Mouse (Mus musculus): ENCODE results near the gene Mrpl39. TPM values are rescaled to one million over a fixed set of nuclear protein-coding genes. Genes with fewer than 3 reads are reported as not detected.

Mrpl39 gene
- polyA plus RNA-seq, 1 experiment from 2014 or later = 49.4 TPM

DNA sequence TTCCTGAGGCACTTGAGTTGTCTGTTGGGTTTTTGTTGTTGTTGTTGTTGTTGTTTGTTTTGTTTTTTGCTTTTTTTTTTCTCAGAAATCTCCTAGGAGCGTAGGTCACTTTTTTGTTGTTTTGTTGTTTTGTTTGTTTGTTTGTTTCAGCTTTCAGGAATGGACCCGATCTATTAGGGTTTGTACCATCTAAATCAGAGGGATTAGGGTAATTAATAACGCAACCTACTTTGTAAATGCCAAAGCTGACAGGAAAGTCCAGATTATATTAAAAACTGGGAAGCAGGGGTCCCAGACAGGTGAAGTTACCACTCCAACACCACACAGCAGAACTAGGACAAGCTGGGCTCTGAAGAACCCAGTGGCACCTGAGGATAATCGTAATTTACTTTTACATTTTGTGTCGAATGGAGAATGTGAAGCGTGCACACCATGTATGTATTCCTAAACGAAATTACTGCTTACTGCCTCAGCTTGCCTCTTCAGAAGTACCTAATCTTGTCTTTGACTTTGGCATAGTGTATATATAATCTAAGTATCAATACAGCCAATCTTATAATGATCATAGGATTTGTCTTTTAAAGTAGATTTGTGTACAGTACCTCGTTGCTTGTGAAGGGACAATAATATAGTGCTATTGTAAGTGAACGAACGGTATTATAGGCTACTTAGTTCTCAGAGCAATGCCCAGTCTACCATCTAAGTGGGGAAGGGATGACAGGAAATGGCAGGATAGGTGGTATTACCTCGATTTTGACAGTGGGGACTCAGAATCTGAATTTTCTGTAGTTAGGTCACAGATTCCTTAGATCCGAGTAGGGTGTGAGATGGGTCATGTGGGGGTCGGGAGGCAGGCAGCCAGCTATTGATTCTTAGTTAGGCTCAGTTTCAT lies 31.5 kb downstream of the Mrpl39 start:
- WGBS = 63% methylated on average over 13 of the region's 13 CpGs
- no peak overlapping the region for H3K9ac ChIP-seq (ENCODE audit: low read depth, low read length)
- H3K27me3 ChIP-seq (replicated peaks; ENCODE audit: control insufficient read depth, insufficient read depth, low read length) = peaks cover 5% of the 10 kb centered on the region; the same call in 1 of the 2 replicates
- no peak overlapping the region for H3K27ac ChIP-seq (ENCODE audit: low read length)
- peak overlapping the region; percentile 72 for H3K4me3 ChIP-seq (ENCODE audit: low read length)
- no peaks in the 10 kb centered on the region for H3K36me3 ChIP-seq (ENCODE audit: control insufficient read depth, insufficient read depth, low read length)
- H3K4me1 ChIP-seq (ENCODE audit: control insufficient read depth, insufficient read depth, low read length) = 0 out of 2 replicates have a peak, but pooled peaks cover 3% of the 10 kb centered on the region
- ATAC-seq = no peak
- peak overlapping the region; percentile 96 for H3K4me2 ChIP-seq (ENCODE audit: low read depth, low read length)
- H3K9me3 ChIP-seq (ENCODE audit: control insufficient read depth, low read length) = no peaks in the 10 kb centered on the region

DNA sequence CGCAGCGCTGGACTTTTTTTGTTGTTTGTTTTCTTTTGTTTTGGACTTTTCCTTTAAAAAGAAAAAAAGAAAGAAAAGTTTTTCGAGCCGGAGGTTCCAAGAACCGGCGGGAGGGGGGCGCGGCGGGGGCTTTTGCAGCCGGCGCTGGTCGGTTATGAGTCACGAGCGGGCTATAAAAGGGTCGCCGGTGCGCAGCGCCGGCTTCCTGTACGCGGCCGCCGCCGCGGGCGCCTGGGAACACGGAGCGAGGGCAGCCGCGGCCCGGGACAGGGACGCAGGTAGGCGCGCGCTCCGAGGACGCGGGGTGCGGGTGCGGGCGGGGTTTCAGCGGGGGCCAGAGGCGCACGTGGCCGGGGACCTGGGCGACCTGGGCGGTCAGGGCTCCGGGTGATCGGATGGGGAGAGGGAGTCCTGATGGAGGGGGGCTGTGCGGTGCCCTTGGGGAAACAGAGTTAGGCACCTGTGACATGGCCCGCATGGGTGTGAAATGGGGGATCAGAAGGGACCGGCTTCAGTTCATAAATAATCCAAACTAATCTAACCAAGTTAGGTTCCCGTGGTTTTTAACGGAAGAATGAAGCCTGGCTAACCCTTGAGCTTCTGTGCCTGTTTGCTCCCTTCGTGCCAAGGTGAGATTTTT lies 32.3 kb downstream of the Mrpl39 start:
- ATAC-seq = peak; percentile 94
- H3K27ac ChIP-seq (ENCODE audit: low read length) = no peak overlapping the region
- WGBS = under 1% methylated on average over 55 of the region's 55 CpGs

DNA sequence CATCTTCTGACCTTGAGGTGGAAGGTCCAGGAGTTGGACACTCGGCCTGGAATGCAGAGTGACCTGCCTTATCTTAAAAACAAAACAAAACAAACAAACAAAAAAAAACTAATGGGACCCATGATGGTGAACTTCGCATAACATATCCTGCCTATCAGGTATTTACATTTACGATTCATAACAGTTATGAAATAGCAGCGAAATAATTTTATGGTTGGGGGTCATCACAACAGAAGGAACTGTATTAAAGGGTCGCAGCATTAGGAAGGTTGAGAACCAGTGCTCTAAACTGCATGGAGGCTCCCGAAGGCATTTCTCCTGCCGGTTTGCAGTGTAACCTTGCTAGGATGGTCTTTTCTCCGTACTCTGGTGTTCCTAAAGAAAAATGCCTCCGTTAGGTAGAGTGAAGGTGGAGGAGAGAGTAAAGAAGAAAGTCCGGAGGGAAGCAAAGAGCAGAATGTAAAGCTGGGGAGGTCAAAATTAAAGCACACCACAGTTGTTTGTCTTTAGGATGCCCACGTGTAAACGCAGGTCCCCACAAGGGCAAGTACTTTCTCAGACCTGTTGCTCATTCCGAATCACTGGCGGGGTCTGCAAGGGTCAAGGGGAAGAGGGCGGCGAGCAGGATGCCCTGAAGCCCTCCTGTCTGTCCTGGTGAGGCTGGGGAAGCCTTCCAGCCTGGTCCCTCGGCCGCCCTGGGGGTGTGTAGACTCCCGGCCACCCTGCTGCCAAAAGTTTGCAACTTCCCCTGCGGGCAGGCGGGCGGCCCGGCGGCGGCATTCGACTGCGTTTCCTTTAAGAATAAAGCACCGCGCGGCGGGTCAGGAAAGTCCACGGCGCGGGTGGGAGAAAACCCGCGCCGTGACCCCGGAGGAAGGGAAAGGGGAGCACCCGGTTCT lies 33.1 kb downstream of the Mrpl39 start:
- H3K4me3 ChIP-seq (ENCODE audit: low read length) = peak overlapping the region; percentile 72
- peaks cover 5% of the 10 kb centered on the region; the same call in 1 of the 2 replicates for H3K27me3 ChIP-seq (replicated peaks; ENCODE audit: control insufficient read depth, insufficient read depth, low read length)
- peak overlapping the region; percentile 96 for H3K4me2 ChIP-seq (ENCODE audit: low read depth, low read length)
- H3K9me3 ChIP-seq (ENCODE audit: control insufficient read depth, low read length) = no peaks in the 10 kb centered on the region
- ATAC-seq = peak; percentile 62
- H3K9ac ChIP-seq (ENCODE audit: low read depth, low read length) = peak overlapping the region; percentile 75
- 0 out of 2 replicates have a peak, but pooled peaks cover 3% of the 10 kb centered on the region for H3K4me1 ChIP-seq (ENCODE audit: control insufficient read depth, insufficient read depth, low read length)
- H3K27ac ChIP-seq (ENCODE audit: low read length) = no peak overlapping the region
- 13% methylated on average over 39 of the region's 39 CpGs for WGBS
- H3K36me3 ChIP-seq (ENCODE audit: control insufficient read depth, insufficient read depth, low read length) = no peaks in the 10 kb centered on the region

More for the DNA sequence above, 32.3 kb downstream of the Mrpl39 start:
- Histone ChIP-seq H3K4me1 (ENCODE audit: control insufficient read depth, insufficient read depth, low read length) (0 out of 2 replicates have a peak, but pooled peaks cover 3% of the 10 kb centered on the region), H3K9me3 (ENCODE audit: control insufficient read depth, low read length) (no peaks in the 10 kb centered on the region), H3K9ac (ENCODE audit: low read depth, low read length) (peak overlapping the region; percentile 75), H3K4me2 (ENCODE audit: low read depth, low read length) (peak overlapping the region; percentile 96), H3K36me3 (ENCODE audit: control insufficient read depth, insufficient read depth, low read length) (no peaks in the 10 kb centered on the region), H3K4me3 (ENCODE audit: low read length) (peak overlapping the region; percentile 72), H3K27me3 (replicated peaks; ENCODE audit: control insufficient read depth, insufficient read depth, low read length) (peaks cover 5% of the 10 kb centered on the region; the same call in 1 of the 2 replicates)

DNA sequence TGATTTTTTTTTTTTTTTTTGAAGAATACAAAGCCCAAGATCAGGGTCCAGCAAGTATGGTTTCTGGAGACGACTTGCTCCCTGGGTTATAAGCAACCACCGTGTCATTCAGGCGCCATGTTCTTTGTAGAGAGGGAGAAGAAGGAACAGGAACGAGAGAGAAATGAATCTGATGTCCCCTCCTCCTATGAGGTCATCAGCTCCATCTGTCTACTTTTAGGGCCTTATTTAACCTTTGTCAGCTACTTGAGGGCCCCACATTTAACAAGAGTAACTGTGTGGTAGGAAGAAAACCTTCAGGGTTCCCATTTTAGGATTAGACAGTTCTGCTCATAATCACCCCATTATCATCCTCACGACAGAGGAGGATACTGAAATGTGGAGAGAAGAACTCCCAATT lies 34.5 kb downstream of the Mrpl39 start:
- no peak overlapping the region for H3K27ac ChIP-seq (ENCODE audit: low read length)
- H3K4me3 ChIP-seq (ENCODE audit: low read length) = no peak overlapping the region
- no peak overlapping the region for H3K9ac ChIP-seq (ENCODE audit: low read depth, low read length)
- no peaks in the 10 kb centered on the region for H3K9me3 ChIP-seq (ENCODE audit: control insufficient read depth, low read length)
- WGBS = 91% methylated on average over 5 of the region's 5 CpGs
- H3K4me2 ChIP-seq (ENCODE audit: low read depth, low read length) = no peak overlapping the region
- 0 out of 2 replicates have a peak, but pooled peaks cover 3% of the 10 kb centered on the region for H3K4me1 ChIP-seq (ENCODE audit: control insufficient read depth, insufficient read depth, low read length)
- peaks cover 5% of the 10 kb centered on the region; the same call in 1 of the 2 replicates for H3K27me3 ChIP-seq (replicated peaks; ENCODE audit: control insufficient read depth, insufficient read depth, low read length)
- no peak for ATAC-seq
- no peaks in the 10 kb centered on the region for H3K36me3 ChIP-seq (ENCODE audit: control insufficient read depth, insufficient read depth, low read length)

DNA sequence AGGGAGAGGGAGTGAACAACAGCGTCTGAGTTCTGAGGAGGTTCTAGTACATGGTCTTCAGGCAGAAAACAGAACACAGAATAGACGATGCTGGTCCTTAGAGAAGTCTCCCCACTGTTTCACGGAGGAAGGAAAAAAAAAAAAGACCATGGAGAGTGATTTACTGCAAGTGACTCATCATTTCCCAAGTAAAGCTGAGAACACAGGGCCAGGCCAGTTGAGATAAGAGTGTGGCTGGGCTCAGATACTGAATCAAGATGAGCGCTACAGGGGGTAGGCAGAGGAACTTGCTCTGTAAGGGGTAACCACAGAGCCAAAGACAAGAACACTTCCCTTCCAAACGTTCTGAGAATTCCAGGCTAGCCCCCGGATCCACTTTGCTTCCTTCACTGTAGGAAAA lies 36.8 kb downstream of the Mrpl39 start:
- Histone ChIP-seq H3K27me3 (replicated peaks; ENCODE audit: control insufficient read depth, insufficient read depth, low read length) (peaks cover 2% of the 10 kb centered on the region; the same call in 1 of the 2 replicates), H3K9me3 (ENCODE audit: control insufficient read depth, low read length) (no peaks in the 10 kb centered on the region), H3K36me3 (ENCODE audit: control insufficient read depth, insufficient read depth, low read length) (no peaks in the 10 kb centered on the region), H3K9ac (ENCODE audit: low read depth, low read length) (no peak overlapping the region), H3K4me1 (ENCODE audit: control insufficient read depth, insufficient read depth, low read length) (0 out of 2 replicates have a peak, but pooled peaks cover 3% of the 10 kb centered on the region), H3K4me2 (ENCODE audit: low read depth, low read length) (no peak overlapping the region), H3K27ac (ENCODE audit: low read length) (no peak overlapping the region), H3K4me3 (ENCODE audit: low read length) (no peak overlapping the region)
- ATAC-seq = no peak
- WGBS = 49% methylated on average over 6 of the region's 6 CpGs

DNA sequence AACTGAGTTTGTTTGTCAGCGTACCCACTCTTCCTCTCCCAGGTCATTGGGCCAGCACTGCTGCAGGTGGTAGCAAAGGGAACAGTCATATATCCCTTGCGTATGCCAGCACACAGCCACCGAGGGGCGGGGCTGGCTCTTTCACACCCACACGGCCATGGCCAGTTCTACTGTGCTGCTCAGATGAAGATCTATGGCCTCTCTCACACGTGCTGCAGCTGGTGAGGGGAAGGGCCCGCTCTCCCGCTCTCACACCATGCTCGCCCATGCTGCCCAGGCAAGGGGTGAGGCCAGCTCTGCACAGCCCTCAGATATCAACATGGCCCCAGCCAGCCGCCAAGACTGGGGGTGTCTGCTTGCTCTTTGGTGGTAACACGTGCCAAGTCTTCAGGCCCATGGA lies 39.4 kb downstream of the Mrpl39 start:
- Histone ChIP-seq H3K9me3 (ENCODE audit: control insufficient read depth, low read length) (no peaks in the 10 kb centered on the region), H3K27ac (ENCODE audit: low read length) (no peak overlapping the region), H3K9ac (ENCODE audit: low read depth, low read length) (no peak overlapping the region), H3K36me3 (ENCODE audit: control insufficient read depth, insufficient read depth, low read length) (no peaks in the 10 kb centered on the region), H3K4me2 (ENCODE audit: low read depth, low read length) (no peak overlapping the region), H3K4me1 (ENCODE audit: control insufficient read depth, insufficient read depth, low read length) (no peaks in the 10 kb centered on the region), H3K27me3 (replicated peaks; ENCODE audit: control insufficient read depth, insufficient read depth, low read length) (no peaks in the 10 kb centered on the region), H3K4me3 (ENCODE audit: low read length) (no peak overlapping the region)
- 77% methylated on average over 11 of the region's 11 CpGs for WGBS
- ATAC-seq = no peak

DNA sequence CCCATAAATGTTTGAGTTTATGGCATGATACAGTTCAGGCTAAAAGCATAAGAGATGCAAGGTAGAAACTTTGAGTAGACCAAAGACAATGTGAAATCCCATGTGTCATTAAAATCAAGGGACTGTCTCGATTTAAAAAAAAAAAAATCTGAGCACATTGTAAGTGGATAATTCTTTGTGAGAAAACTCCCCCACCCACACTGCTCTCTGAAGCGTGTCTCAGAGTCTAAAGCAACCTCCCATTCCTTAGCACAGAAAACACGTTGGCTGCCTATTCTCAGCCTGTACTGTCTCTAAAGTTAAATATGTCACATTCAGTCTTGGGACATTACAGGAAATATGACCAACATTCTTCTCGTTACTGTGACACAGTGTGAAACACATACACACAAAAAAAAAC lies 53.6 kb downstream of the Mrpl39 start:
- Histone ChIP-seq H3K36me3 (ENCODE audit: control insufficient read depth, insufficient read depth, low read length) (no peaks in the 10 kb centered on the region), H3K4me3 (ENCODE audit: low read length) (no peak overlapping the region), H3K27ac (ENCODE audit: low read length) (no peak overlapping the region), H3K9me3 (ENCODE audit: control insufficient read depth, low read length) (no peaks in the 10 kb centered on the region), H3K9ac (ENCODE audit: low read depth, low read length) (no peak overlapping the region), H3K4me1 (ENCODE audit: control insufficient read depth, insufficient read depth, low read length) (no peaks in the 10 kb centered on the region), H3K27me3 (replicated peaks; ENCODE audit: control insufficient read depth, insufficient read depth, low read length) (no peaks in the 10 kb centered on the region), H3K4me2 (ENCODE audit: low read depth, low read length) (no peak overlapping the region)
- ATAC-seq = no peak
- 69% methylated on average over 4 of the region's 4 CpGs for WGBS

DNA sequence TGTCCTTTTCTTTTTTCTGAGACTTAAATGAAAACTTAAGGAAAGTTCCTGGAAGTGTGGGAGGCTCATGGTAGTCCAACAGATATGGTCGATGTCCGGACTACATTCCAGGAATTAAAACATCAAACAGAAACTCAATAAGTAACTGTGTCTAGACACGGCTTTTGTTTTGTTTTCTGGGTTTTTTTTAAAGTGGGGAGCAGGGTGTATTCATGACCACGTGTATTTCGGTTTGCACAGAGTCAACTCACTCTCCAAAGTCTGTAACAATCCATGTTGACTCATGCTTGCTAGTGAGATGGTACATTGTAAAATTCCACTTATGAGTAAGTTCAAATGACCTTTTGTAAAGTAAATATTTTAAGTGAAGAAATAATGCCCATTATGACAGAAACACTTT lies 54.8 kb downstream of the Mrpl39 start:
- Histone ChIP-seq H3K27me3 (replicated peaks; ENCODE audit: control insufficient read depth, insufficient read depth, low read length) (no peaks in the 10 kb centered on the region), H3K9me3 (ENCODE audit: control insufficient read depth, low read length) (no peaks in the 10 kb centered on the region), H3K27ac (ENCODE audit: low read length) (no peak overlapping the region), H3K36me3 (ENCODE audit: control insufficient read depth, insufficient read depth, low read length) (no peaks in the 10 kb centered on the region), H3K4me2 (ENCODE audit: low read depth, low read length) (no peak overlapping the region), H3K4me3 (ENCODE audit: low read length) (no peak overlapping the region), H3K9ac (ENCODE audit: low read depth, low read length) (no peak overlapping the region), H3K4me1 (ENCODE audit: control insufficient read depth, insufficient read depth, low read length) (no peaks in the 10 kb centered on the region)
- ATAC-seq = no peak
- 77% methylated on average over 5 of the region's 5 CpGs for whole genome bisulfite sequencing

DNA sequence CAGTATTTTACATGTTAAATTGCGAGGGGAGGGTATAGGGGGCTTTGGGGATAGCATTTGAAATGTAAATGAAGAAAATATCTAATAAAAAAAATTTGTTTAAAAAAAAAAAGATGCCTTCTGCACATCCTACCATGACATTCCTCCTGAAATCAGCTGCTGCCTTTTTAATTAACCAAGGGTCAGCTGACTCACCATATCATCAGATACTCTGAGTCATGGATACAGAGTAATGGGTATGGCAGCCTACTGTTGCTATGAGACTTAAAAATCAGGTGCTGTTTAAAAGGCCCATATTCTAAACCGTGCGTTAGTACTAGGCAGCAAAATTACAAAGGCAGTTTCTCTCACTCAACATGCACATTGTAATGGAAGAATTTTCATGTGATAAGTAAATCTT lies 58.2 kb downstream of the Mrpl39 start:
- Histone ChIP-seq H3K36me3 (ENCODE audit: control insufficient read depth, insufficient read depth, low read length) (no peaks in the 10 kb centered on the region), H3K27me3 (replicated peaks; ENCODE audit: control insufficient read depth, insufficient read depth, low read length) (no peaks in the 10 kb centered on the region), H3K4me3 (ENCODE audit: low read length) (no peak overlapping the region), H3K9me3 (ENCODE audit: control insufficient read depth, low read length) (no peaks in the 10 kb centered on the region), H3K4me2 (ENCODE audit: low read depth, low read length) (no peak overlapping the region), H3K9ac (ENCODE audit: low read depth, low read length) (no peak overlapping the region), H3K4me1 (ENCODE audit: control insufficient read depth, insufficient read depth, low read length) (no peaks in the 10 kb centered on the region), H3K27ac (ENCODE audit: low read length) (no peak overlapping the region)
- WGBS = 90% methylated on average over 3 of the region's 3 CpGs
- ATAC-seq = no peak
